22 mouse cellular contexts compared by ENCODE assay signal in genomic region chr13:103483392-103483791, GRCm38 (mm10).
DNase-seq lines count a peak whose midpoint lies in the region; ATAC-seq and TF ChIP-seq lines count a peak whose summit lies in the region.
"Had no signal": no experiment of that assay in that cellular context is flagged by ENCODE, and none has a peak within 500 bp of the region (broad histone marks: within the 10 kb centered on the region; RNA-seq: fewer than 3 reads in every experiment).

No protein-coding gene starts in this region.

- H3K36me3 ChIP-seq in heart, embryonic 11.5 days (ENCODE audit: control insufficient read depth, insufficient read depth, low read length) = no peaks in the 10 kb centered on the region
- H3K36me3 ChIP-seq in kidney, postnatal 0 days (ENCODE audit: insufficient read depth, low read length) = no peaks in the 10 kb centered on the region
- H3K36me3 ChIP-seq: embryonic facial prominence, embryonic 13.5 days; heart, embryonic 10.5 days; heart, embryonic 15.5 days had no signal

- 65% methylated on average over 7 of the region's 7 CpGs for WGBS in heart, embryonic 11.5 days (ENCODE audit: insufficient replicate concordance)
- 61% methylated on average over 7 of the region's 7 CpGs for WGBS in kidney, postnatal 0 days

- no peak for ATAC-seq in heart, embryonic 11.5 days (replicated peaks; ENCODE audit: insufficient number of reproducible peaks, low FRiP score, low TSS enrichment)
- peak; percentile 73; the same call in 1 of the 2 replicates for ATAC-seq in kidney, postnatal 0 days (replicated peaks; ENCODE audit: low FRiP score, low read depth)
- ATAC-seq: activated CD4-positive, CD25-positive, alpha-beta regulatory T cell, adult 4 months; forebrain, embryonic 13.5 days; forebrain, postnatal 0 days; Patski had no signal

- no peaks in the 10 kb centered on the region for H3K4me1 ChIP-seq in heart, embryonic 11.5 days (ENCODE audit: control insufficient read depth, insufficient read depth, low read length)
- no peaks in the 10 kb centered on the region for H3K4me1 ChIP-seq in kidney, postnatal 0 days (replicated peaks; ENCODE audit: insufficient read depth, low read length)
- H3K4me1 ChIP-seq: embryonic facial prominence, embryonic 13.5 days; forebrain, embryonic 13.5 days; heart, embryonic 15.5 days had no signal

- no peak overlapping the region for H3K27ac ChIP-seq in heart, embryonic 11.5 days (ENCODE audit: low read depth, low read length)
- 0 out of 2 replicates have a peak overlapping the region, but pooled peaks have one; percentile 31 for H3K27ac ChIP-seq in kidney, postnatal 0 days
- H3K27ac ChIP-seq: embryonic facial prominence, embryonic 13.5 days; forebrain, embryonic 13.5 days; gastrocnemius, adult 2 months; heart, embryonic 10.5 days; heart, embryonic 15.5 days; hindbrain, embryonic 14.5 days had no signal

- peak; percentile 27 for DNase-seq in heart, adult 11 months
- peak; percentile 18 to 23 for DNase-seq in kidney, adult 8-10 months
- no peak for DNase-seq in kidney, postnatal 0 days (ENCODE audit: low spot score)
- peak; percentile 4 to 28 for DNase-seq in kidney, postnatal 4 days
- no peak for DNase-seq in gastrocnemius, postnatal 10 days
- no peak for DNase-seq in urinary bladder, adult 18-20 months (ENCODE audit: low spot score in 2 of 2)
- no peak for DNase-seq in Muller cell, postnatal 12 days (ENCODE audit: inconsistent ontology term)
- DNase-seq: cerebellum, adult 11-12 months; cerebellum, adult 9-10 months; cerebellum, postnatal 36 days; forebrain, postnatal 0 days; gastrocnemius, adult 2 months; gastrocnemius, postnatal 36 days; heart, postnatal 14 days had no signal

- no peak for TF ChIP-seq CTCF in kidney, postnatal 0 days (IDR thresholded peaks at IDR 0.05; ENCODE audit: low read depth)

- H3K27me3 ChIP-seq in heart, embryonic 11.5 days (ENCODE audit: control insufficient read depth, insufficient read depth, low read length) = no peaks in the 10 kb centered on the region
- H3K27me3 ChIP-seq in kidney, postnatal 0 days (ENCODE audit: insufficient read depth, low read length) = no peaks in the 10 kb centered on the region
- H3K27me3 ChIP-seq: embryonic facial prominence, embryonic 13.5 days; forebrain, embryonic 13.5 days; heart, embryonic 15.5 days had no signal

- H3K4me2 ChIP-seq in heart, embryonic 11.5 days = no peak overlapping the region
- H3K4me2 ChIP-seq in kidney, postnatal 0 days (ENCODE audit: low read length) = no peak overlapping the region
- H3K4me2 ChIP-seq: embryonic facial prominence, embryonic 13.5 days; forebrain, embryonic 13.5 days; heart, embryonic 15.5 days; hindbrain, embryonic 14.5 days had no signal

- no peaks in the 10 kb centered on the region for H3K9me3 ChIP-seq in heart, embryonic 11.5 days (replicated peaks; ENCODE audit: control insufficient read depth, low read length)
- H3K9me3 ChIP-seq in kidney, postnatal 0 days (replicated peaks; ENCODE audit: low read length) = no peaks in the 10 kb centered on the region
- H3K9me3 ChIP-seq: embryonic facial prominence, embryonic 13.5 days; forebrain, embryonic 13.5 days; heart, embryonic 10.5 days; heart, embryonic 15.5 days had no signal

- H3K9ac ChIP-seq in heart, embryonic 11.5 days (ENCODE audit: low read depth, low read length) = no peak overlapping the region
- H3K9ac ChIP-seq in kidney, postnatal 0 days (ENCODE audit: low read depth, low read length) = no peak overlapping the region
- H3K9ac ChIP-seq: embryonic facial prominence, embryonic 13.5 days; forebrain, embryonic 13.5 days; forebrain, postnatal 0 days; heart, embryonic 15.5 days; hindbrain, embryonic 14.5 days had no signal

- H3K4me3 ChIP-seq in heart, embryonic 11.5 days (ENCODE audit: low read depth, low read length) = no peak overlapping the region
- no peak overlapping the region for H3K4me3 ChIP-seq in kidney, postnatal 0 days (replicated peaks; ENCODE audit: low read depth, low read length)
- H3K4me3 ChIP-seq: embryonic facial prominence, embryonic 13.5 days; forebrain, embryonic 13.5 days; gastrocnemius, adult 2 months; heart, embryonic 10.5 days; heart, embryonic 15.5 days had no signal

Comparison
In these comparisons a context has a peak if more than half of its experiments do, and no peak if none do; other contexts are left out.
1. DNase-seq: peak in heart, adult 11 months (single experiment), kidney, adult 8-10 months (2 of 2) and kidney, postnatal 4 days (2 of 2); none in kidney, postnatal 0 days (single experiment), gastrocnemius, postnatal 10 days (single experiment), urinary bladder, adult 18-20 months (0 of 2) and Muller cell, postnatal 12 days (single experiment).